Mouse (Mus musculus) neural tube, embryonic 10.5 days (tissue): ENCODE data around the gene Anxa6.

Experiments used
- DNase-seq: peaks from one replicate; pipeline ENCODE4 v3.0.0-alpha.2; 2017; ENCODE audit warnings: low spot score; ENCODE audit errors: extremely low spot score

Anxa6 gene

DNA sequence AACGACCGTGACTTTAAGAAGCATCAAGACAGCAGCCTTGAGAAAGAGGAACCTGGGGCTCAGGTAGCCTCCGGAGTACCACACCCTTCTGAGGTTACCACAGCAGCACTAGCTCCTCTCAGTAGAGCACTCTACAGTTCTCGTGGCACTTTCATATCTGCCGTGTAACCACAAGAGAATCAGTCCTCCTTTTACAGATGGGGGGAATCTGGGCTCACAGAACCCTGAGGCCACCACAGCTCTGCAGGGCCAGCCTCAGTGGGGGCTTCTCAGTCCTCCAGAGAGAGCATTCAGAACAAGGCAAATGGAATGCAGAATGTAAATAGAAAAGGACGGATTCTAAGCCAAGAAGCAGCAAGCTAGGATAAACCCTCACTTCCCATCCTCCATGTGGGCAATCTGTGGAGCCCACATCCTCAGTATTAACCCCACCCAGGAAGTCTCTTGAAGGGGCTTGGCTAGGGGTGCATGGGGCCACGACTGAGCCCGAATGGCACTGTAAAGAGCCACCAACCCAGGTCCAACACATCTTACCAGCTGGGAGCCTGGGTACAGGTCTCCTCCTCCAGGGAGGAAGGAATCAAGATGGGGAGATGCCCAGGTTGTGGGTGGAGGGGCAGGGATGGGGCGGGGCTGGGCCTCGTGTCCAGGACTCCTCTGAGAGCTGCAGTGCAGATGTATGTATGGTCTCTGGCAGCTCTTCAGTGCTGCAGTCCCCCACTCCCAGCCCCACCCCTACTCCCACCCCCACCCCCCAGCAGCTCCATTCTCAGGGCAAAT is 1.8 kb downstream of the Anxa6 start:
- no peak for DNase-seq

DNA sequence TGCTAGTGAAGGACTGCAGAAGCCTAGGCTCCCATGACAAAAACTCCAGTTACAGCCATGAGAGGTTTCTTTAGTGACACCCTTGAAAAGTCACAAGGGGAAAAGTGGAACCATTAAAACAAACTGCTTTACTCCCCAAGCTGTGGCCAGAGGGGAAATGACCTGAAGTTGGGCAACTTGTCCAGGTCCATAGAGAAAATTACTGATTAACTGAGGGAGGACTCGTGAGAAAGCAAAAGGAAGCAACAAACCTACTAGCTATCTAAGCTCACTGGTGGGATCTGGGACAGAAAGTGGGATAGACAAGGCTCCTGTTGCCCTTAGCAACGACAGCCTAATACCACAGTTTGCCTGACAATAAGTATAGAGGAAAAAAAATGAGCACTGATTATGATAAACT is 4.7 kb downstream of the Anxa6 start:
- no peak for DNase-seq

- no peak for DNase-seq
Observed at GRCm38 (mm10) chr11:55027204-55027855, 5.9 kb downstream of the Anxa6 start.

GRCm38 (mm10) chr11:55025896-55026295 is 7.3 kb downstream of the Anxa6 start:
- no peak for DNase-seq

DNA sequence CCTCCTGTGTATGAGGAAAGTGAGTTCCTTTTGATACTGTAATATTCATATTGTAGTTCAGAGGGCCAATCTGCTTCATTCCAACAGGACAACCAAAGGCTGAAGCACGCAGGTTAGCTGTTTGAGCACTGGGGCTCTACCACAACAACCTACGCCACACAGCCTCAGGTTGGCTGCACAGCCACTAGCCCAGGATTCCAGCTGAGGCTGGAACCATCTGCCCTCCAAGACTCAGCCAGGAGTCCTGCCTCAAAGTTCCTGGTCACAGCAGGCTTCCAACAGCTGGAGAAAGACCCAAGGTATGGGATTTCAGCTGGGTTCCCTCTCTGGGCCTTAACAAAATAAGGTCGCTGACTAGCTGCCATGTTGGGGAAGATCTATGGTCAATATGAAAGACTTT is 9.7 kb downstream of the Anxa6 start:
- DNase-seq = no peak

DNA sequence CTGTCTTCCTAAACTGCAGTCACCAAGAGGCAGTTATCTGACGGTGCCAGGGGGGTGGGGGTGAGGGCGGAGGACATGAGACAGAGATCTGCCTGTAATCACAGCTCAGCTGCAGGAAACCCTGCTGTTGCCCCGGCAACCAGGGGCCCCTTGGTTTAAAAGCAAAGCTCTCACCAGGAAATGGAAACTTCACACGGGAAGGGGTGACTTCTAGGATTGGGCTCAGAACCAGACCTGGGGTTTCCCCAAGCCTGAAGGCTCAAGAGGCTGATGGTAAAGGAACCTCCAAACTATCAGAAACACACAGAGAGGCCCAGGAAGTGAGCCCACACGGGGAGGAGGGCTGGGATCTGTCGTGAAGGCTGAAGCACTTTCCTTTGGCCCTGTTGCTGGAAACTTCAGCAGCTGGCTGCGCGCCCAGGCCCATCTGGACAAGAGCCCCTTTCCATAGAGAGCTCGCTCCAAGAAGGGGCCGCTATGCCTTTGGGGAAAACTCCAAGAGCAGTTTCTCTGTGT is 10.1 kb downstream of the Anxa6 start:
- peak; percentile 82 for DNase-seq

GRCm38 (mm10) chr11:55022508-55022907 is 10.7 kb downstream of the Anxa6 start:
- no peak for DNase-seq

DNA sequence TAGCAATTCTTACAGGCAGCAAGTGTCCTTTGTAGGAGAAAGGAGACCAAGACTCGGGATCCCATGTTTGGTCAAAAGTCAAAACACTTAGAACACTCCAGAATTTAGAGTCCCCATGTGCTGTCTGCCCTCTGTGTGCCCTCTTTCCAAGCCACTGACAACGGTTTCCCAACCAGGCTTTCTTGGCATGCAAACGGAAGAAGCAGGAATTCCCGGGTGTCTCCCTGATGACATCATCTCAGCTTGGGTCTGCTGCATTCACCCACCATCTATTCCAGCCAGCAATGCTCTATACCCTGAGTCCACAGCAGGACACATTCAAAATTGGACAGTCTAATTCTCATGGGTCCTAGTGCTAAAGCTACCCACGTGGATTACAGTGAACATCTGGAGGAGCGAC is 11.4 kb downstream of the Anxa6 start:
- DNase-seq = no peak

- no peak for DNase-seq
Observed at GRCm38 (mm10) chr11:55021458-55021857, 11.8 kb downstream of the Anxa6 start.

GRCm38 (mm10) chr11:55019711-55020110 is 13.5 kb downstream of the Anxa6 start:
- DNase-seq = no peak

- no peak for DNase-seq
Observed at GRCm38 (mm10) chr11:55018034-55018433, 15.2 kb downstream of the Anxa6 start.

GRCm38 (mm10) chr11:55017201-55017600 is 16.0 kb downstream of the Anxa6 start:
- DNase-seq = no peak

DNA sequence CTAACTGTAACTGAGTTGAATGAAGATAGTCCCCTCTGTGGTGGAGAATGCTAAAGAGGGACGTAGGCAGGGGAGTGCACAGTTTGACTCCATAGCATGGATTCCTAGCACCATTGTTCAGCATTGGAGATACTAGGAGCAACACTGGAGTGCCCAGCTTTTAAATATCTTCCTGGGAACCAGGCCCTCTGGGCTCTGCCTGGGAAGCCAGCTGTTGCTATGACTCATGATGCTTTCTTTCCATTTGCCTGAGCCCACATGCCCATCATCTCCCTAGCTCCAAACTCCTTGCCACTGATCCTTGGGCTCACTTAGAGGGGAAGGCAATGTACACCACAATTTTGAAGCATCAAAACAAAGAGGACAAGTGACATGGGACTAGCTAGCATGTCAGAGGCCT is 16.5 kb downstream of the Anxa6 start:
- DNase-seq = no peak

GRCm38 (mm10) chr11:55015831-55016241 is 17.4 kb downstream of the Anxa6 start:
- no peak for DNase-seq

- DNase-seq = no peak
Observed at GRCm38 (mm10) chr11:55015264-55015663, 18.0 kb downstream of the Anxa6 start.

GRCm38 (mm10) chr11:55013802-55014201 is 19.4 kb downstream of the Anxa6 start:
- no peak for DNase-seq

- DNase-seq = no peak
Observed at GRCm38 (mm10) chr11:55012551-55013521, 20.4 kb downstream of the Anxa6 start.

DNA sequence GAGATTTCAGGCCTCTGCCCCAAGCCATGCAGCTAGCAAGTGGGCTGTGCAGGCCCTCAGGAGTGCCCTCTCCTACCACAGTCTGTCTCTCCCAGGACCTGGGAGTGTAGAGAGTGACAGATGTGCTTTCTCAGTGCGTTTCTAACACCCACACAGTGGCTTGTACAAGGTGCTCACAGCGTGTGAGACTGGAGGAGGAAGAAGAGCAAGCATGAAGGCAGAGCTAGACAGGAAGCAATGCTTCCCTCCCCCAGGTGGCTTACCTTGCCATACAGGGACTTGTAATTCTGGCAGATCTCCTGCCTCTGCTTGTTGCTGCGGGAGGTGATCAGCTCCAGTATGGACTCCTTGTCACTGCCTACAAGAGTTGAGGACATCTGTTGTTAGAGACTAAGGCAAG is 21.8 kb downstream of the Anxa6 start:
- DNase-seq = no peak

DNA sequence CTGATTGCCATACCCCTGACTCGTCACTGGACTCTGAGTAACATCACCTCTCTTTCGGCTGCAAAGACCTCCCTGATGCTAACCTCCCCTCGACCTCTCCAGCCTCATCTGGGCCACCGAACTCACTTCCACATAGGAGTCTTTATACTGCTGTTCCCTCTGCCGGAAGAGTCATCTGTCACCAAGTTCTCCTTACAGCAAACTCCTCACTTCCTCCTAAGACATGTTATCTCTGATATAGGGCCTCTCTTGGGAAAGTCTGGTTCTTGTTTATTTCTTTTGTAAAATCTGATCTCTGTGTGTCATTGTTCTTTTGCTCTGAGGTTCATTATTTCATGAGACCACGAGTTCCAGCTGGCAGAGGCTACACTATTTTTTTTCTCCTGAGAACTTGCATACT is 25.0 kb downstream of the Anxa6 start:
- DNase-seq = no peak

GRCm38 (mm10) chr11:55005684-55006083 is 27.6 kb downstream of the Anxa6 start:
- DNase-seq = no peak

DNA sequence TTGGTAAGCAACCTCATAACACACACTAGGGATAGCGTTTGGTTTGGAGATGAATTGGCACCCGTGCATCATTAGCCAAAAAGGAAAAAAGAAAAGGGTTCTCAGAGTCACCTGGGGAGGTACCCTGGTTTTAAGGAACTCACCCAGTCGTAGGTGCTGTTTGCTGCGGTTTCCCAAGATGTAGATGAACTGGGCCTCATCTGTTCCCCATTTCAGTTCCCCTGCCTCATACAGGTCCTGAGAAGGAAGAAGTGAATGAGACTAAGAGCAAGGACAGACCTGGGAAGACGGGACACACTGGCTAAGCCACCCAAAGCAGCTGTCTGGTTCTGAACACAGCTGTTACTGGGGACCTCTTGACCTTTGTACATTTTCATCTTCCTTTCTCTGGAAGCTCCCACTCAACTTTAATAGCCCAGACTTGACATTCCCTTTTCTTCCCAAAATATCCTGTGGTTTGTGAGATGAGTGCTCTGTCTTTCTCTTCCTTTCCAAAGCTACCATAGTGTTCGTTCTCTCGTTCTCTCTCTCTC is 28.2 kb downstream of the Anxa6 start:
- no peak for DNase-seq
